Mouse (Mus musculus): Measurements from ENCODE around the gene Tmed10. TPM values are rescaled to one million over a fixed set of nuclear protein-coding genes. Genes with fewer than 3 reads are reported as not detected.

The Tmed10 gene
- polyA plus RNA-seq, 1 experiment, result 144 TPM

- WGBS, result 75% methylated on average over 1 of the region's 1 CpGs
- no peak for DNase-seq
- no peaks in the 10 kb centered on the region for H3K36me3 ChIP-seq (ENCODE audit: control insufficient read depth, insufficient read depth, low read length)
- H3K27me3 ChIP-seq (replicated peaks; ENCODE audit: control insufficient read depth, insufficient read depth, low read length), result no peaks in the 10 kb centered on the region
- H3K4me3 ChIP-seq (ENCODE audit: insufficient read depth, low read depth, low read length), result no peak overlapping the region
- H3K4me1 ChIP-seq (ENCODE audit: control insufficient read depth, insufficient read depth, low read length), result no peaks in the 10 kb centered on the region
- no peak overlapping the region for H3K27ac ChIP-seq (ENCODE audit: insufficient read depth, low read depth, low read length)
- no peak for TF ChIP-seq POLR2A (IDR thresholded peaks at IDR 0.05; ENCODE audit: low read depth, low read length)
These were observed 5.7 kb upstream of the Tmed10 start for GRCm38 (mm10) chr12:85380308-85380707.

GRCm38 (mm10) chr12:85378271-85378670, 3.6 kb upstream of the Tmed10 start:
- peak; percentile 27; the same call in 1 of the 2 replicates for TF ChIP-seq CTCF (conservative IDR thresholded peaks at IDR 0.05; ENCODE audit: insufficient read depth, insufficient read length, low read depth, low read length)
- TF ChIP-seq POLR2A (IDR thresholded peaks at IDR 0.05; ENCODE audit: low read depth, low read length), result no peak
- Histone ChIP-seq H3K4me1 (ENCODE audit: control insufficient read depth, insufficient read depth, low read length) (peaks cover 2% of the 10 kb centered on the region; the same call in 1 of the 2 replicates), H3K27me3 (replicated peaks; ENCODE audit: control insufficient read depth, insufficient read depth, low read length) (no peaks in the 10 kb centered on the region), H3K4me3 (ENCODE audit: insufficient read depth, low read depth, low read length) (no peak overlapping the region), H3K27ac (ENCODE audit: insufficient read depth, low read depth, low read length) (no peak overlapping the region), H3K36me3 (ENCODE audit: control insufficient read depth, insufficient read depth, low read length) (no peaks in the 10 kb centered on the region)
- DNase-seq, result no peak
- WGBS, result 92% methylated on average over 2 of the region's 2 CpGs

GRCm38 (mm10) chr12:85373591-85374560, 771 bp downstream of the Tmed10 start:
- DNase-seq, result peak; percentile 81
- no peaks in the 10 kb centered on the region for H3K36me3 ChIP-seq (ENCODE audit: control insufficient read depth, insufficient read depth, low read length)

GRCm38 (mm10) chr12:85372068-85372665, 2.5 kb downstream of the Tmed10 start:
- H3K4me1 ChIP-seq (ENCODE audit: control insufficient read depth, insufficient read depth, low read length), result peaks cover 16% of the 10 kb centered on the region
- no peaks in the 10 kb centered on the region for H3K27me3 ChIP-seq (replicated peaks; ENCODE audit: control insufficient read depth, insufficient read depth, low read length)
- no peak for TF ChIP-seq CTCF (conservative IDR thresholded peaks at IDR 0.05; ENCODE audit: insufficient read depth, insufficient read length, low read depth, low read length)
- TF ChIP-seq POLR2A (IDR thresholded peaks at IDR 0.05; ENCODE audit: low read depth, low read length), result no peak
- no peak overlapping the region for H3K27ac ChIP-seq (ENCODE audit: insufficient read depth, low read depth, low read length)
- 41% methylated on average over 8 of the region's 8 CpGs for WGBS
- DNase-seq, result no peak
- no peaks in the 10 kb centered on the region for H3K36me3 ChIP-seq (ENCODE audit: control insufficient read depth, insufficient read depth, low read length)
- H3K4me3 ChIP-seq (ENCODE audit: insufficient read depth, low read depth, low read length), result no peak overlapping the region

More at GRCm38 (mm10) chr12:85373591-85374560, 771 bp downstream of the Tmed10 start:
- H3K27ac ChIP-seq (ENCODE audit: insufficient read depth, low read depth, low read length), result peak overlapping the region; percentile 97
- TF ChIP-seq POLR2A (IDR thresholded peaks at IDR 0.05; ENCODE audit: low read depth, low read length), result no peak
- peaks cover 15% of the 10 kb centered on the region for H3K4me1 ChIP-seq (ENCODE audit: control insufficient read depth, insufficient read depth, low read length)
- peak overlapping the region; percentile 89 for H3K4me3 ChIP-seq (ENCODE audit: insufficient read depth, low read depth, low read length)
- 1% methylated on average over 53 of the region's 53 CpGs for WGBS
- H3K27me3 ChIP-seq (replicated peaks; ENCODE audit: control insufficient read depth, insufficient read depth, low read length), result no peaks in the 10 kb centered on the region

- 72% methylated on average over 6 of the region's 6 CpGs for WGBS
- no peak overlapping the region for H3K27ac ChIP-seq (ENCODE audit: insufficient read depth, low read depth, low read length)
- no peak for TF ChIP-seq CTCF (conservative IDR thresholded peaks at IDR 0.05; ENCODE audit: insufficient read depth, insufficient read length, low read depth, low read length)
- no peak for TF ChIP-seq POLR2A (IDR thresholded peaks at IDR 0.05; ENCODE audit: low read depth, low read length)
These were observed 6.1 kb downstream of the Tmed10 start for GRCm38 (mm10) chr12:85368441-85369063.

GRCm38 (mm10) chr12:85366271-85366670, 8.4 kb downstream of the Tmed10 start:
- Histone ChIP-seq H3K4me1 (ENCODE audit: control insufficient read depth, insufficient read depth, low read length) (peaks cover 5% of the 10 kb centered on the region; the same call in 1 of the 2 replicates), H3K27me3 (replicated peaks; ENCODE audit: control insufficient read depth, insufficient read depth, low read length) (no peaks in the 10 kb centered on the region), H3K36me3 (ENCODE audit: control insufficient read depth, insufficient read depth, low read length) (no peaks in the 10 kb centered on the region), H3K27ac (ENCODE audit: insufficient read depth, low read depth, low read length) (no peak overlapping the region), H3K4me3 (ENCODE audit: insufficient read depth, low read depth, low read length) (no peak overlapping the region)
- 56% methylated on average over 3 of the region's 3 CpGs for WGBS
- DNase-seq, result no peak
- no peak for TF ChIP-seq POLR2A (IDR thresholded peaks at IDR 0.05; ENCODE audit: low read depth, low read length)

More at GRCm38 (mm10) chr12:85368441-85369063, 6.1 kb downstream of the Tmed10 start:
- Histone ChIP-seq H3K4me1 (ENCODE audit: control insufficient read depth, insufficient read depth, low read length) (peaks cover 15% of the 10 kb centered on the region), H3K4me3 (ENCODE audit: insufficient read depth, low read depth, low read length) (no peak overlapping the region), H3K27me3 (replicated peaks; ENCODE audit: control insufficient read depth, insufficient read depth, low read length) (no peaks in the 10 kb centered on the region), H3K36me3 (ENCODE audit: control insufficient read depth, insufficient read depth, low read length) (no peaks in the 10 kb centered on the region)
- DNase-seq, result no peak

GRCm38 (mm10) chr12:85362510-85362909, 12.1 kb downstream of the Tmed10 start:
- Histone ChIP-seq H3K27ac (ENCODE audit: insufficient read depth, low read depth, low read length) (no peak overlapping the region), H3K4me1 (ENCODE audit: control insufficient read depth, insufficient read depth, low read length) (peaks cover 2% of the 10 kb centered on the region; the same call in 1 of the 2 replicates), H3K4me3 (ENCODE audit: insufficient read depth, low read depth, low read length) (no peak overlapping the region), H3K27me3 (replicated peaks; ENCODE audit: control insufficient read depth, insufficient read depth, low read length) (no peaks in the 10 kb centered on the region), H3K36me3 (ENCODE audit: control insufficient read depth, insufficient read depth, low read length) (no peaks in the 10 kb centered on the region)
- no peak for TF ChIP-seq POLR2A (IDR thresholded peaks at IDR 0.05; ENCODE audit: low read depth, low read length)
- TF ChIP-seq CTCF (conservative IDR thresholded peaks at IDR 0.05; ENCODE audit: insufficient read depth, insufficient read length, low read depth, low read length), result no peak
- DNase-seq, result no peak
- 60% methylated on average over 4 of the region's 4 CpGs for WGBS
